ENCODE assay signal across 8 mouse cellular contexts in genomic region chr11:78159096-78159495, GRCm38 (mm10). TPM values are rescaled to one million over a fixed set of nuclear protein-coding genes. Genes with fewer than 3 reads are reported as not detected.
DNase-seq lines count a peak whose midpoint lies in the region; TF ChIP-seq lines count a peak whose summit lies in the region.

No protein-coding gene starts in this region.

- WGBS in embryonic facial prominence, embryonic 10.5 days: 33% methylated on average over 2 of the region's 2 CpGs
- 20% methylated on average over 2 of the region's 2 CpGs for WGBS in liver, adult 2 months

- DNase-seq in 416B (ENCODE audit: low read depth) (peak; percentile 92), adipocyte (ENCODE audit: low spot score) (peak; percentile 91)
- peak; percentile 79 for DNase-seq in embryonic facial prominence, embryonic 10.5 days (ENCODE audit: low spot score)
- peak; percentile 70 to 81 for DNase-seq in heart, adult 9 months (ENCODE audit: low spot score in 2 of 2)
- DNase-seq in kidney, adult 8-10 months: peak; percentile 88 to 90
- peak; percentile 87 for DNase-seq in liver, adult 2 months (ENCODE audit: extremely low read depth, low read depth, low spot score)
- peak; percentile 59 to 64 for DNase-seq in monocyte, adult 2 months (ENCODE audit: low read depth in 1 of 2, low spot score in 2 of 2)
- peak; percentile 79 to 84 for DNase-seq in spleen, postnatal 36 days (ENCODE audit: low spot score in 2 of 2)

- H3K79me2 ChIP-seq in liver, adult 2 months (ENCODE audit: control insufficient read depth, insufficient read depth, low read length): peaks cover 30% of the 10 kb centered on the region; the same call in 1 of the 2 replicates

- H3K27me3 ChIP-seq in embryonic facial prominence, embryonic 10.5 days (replicated peaks; ENCODE audit: low read depth, poor library complexity, severe bottlenecking): no peaks in the 10 kb centered on the region
- no peaks in the 10 kb centered on the region for H3K27me3 ChIP-seq in liver, adult 2 months (ENCODE audit: control insufficient read depth, insufficient read depth, low read length)

- H3K4me1 ChIP-seq in embryonic facial prominence, embryonic 10.5 days: peaks cover 49% of the 10 kb centered on the region
- peaks cover 18% of the 10 kb centered on the region for H3K4me1 ChIP-seq in liver, adult 2 months (ENCODE audit: control insufficient read depth, insufficient read depth, low read length)

- H3K36me3 ChIP-seq in embryonic facial prominence, embryonic 10.5 days (replicated peaks): peaks cover 98% of the 10 kb centered on the region
- H3K36me3 ChIP-seq in liver, adult 2 months (ENCODE audit: control insufficient read depth, insufficient read depth, low read length): peaks cover 8% of the 10 kb centered on the region

- no peak overlapping the region for H3K27ac ChIP-seq in embryonic facial prominence, embryonic 10.5 days (replicated peaks)
- no peak overlapping the region for H3K27ac ChIP-seq in liver, adult 2 months (replicated peaks; ENCODE audit: insufficient read depth, low read depth, low read length)

- peak; percentile 98 for TF ChIP-seq CTCF in liver, adult 2 months (IDR thresholded peaks at IDR 0.05; ENCODE audit: low read depth, low read length)

- H3K4me3 ChIP-seq in embryonic facial prominence, embryonic 10.5 days: peak overlapping the region; percentile 23; the same call in 1 of the 2 replicates
- no peak overlapping the region for H3K4me3 ChIP-seq in liver, adult 2 months (ENCODE audit: insufficient read depth, low read depth, low read length)

- TF ChIP-seq POLR2A in liver, adult 2 months (IDR thresholded peaks at IDR 0.05; ENCODE audit: extremely low read depth, insufficient read depth, low read length): no peak

- H3K9me3 ChIP-seq in embryonic facial prominence, embryonic 10.5 days: no peaks in the 10 kb centered on the region

- H3K9ac ChIP-seq in liver, adult 2 months (ENCODE audit: low read depth, low read length): no peak overlapping the region

RNA-seq across cellular contexts. Expression of gene Traf4, which starts 6.3 kb away (rescaled TPM):
- 151 and 157 TPM in 2 replicates for polyA plus RNA-seq in embryonic facial prominence, embryonic 10.5 days (2016; fragmentation: Nextera tagmentation; extraction: Ambion mirVana)
- total RNA-seq in liver, adult 2 months (2014; rRNA removed): 8.8 and 11.1 TPM in 2 replicates
- 69.0 and 73.5 TPM in 2 replicates for polyA plus RNA-seq in liver, adult 2 months (2012; rRNA removed)

RNA-seq across cellular contexts. Expression of gene Nek8, which starts 17.4 kb away (rescaled TPM):
- polyA plus RNA-seq in embryonic facial prominence, embryonic 10.5 days (2016; fragmentation: Nextera tagmentation; extraction: Ambion mirVana): 13.5 and 15.3 TPM in 2 replicates
- 4.1 and 5.2 TPM in 2 replicates for total RNA-seq in liver, adult 2 months (2014; rRNA removed)
- polyA plus RNA-seq in liver, adult 2 months (2012; rRNA removed): 5.2 and 7.2 TPM in 2 replicates

RNA-seq across cellular contexts. Expression of gene Tlcd1, which starts 17.4 kb away (rescaled TPM):
- polyA plus RNA-seq in embryonic facial prominence, embryonic 10.5 days (2016; fragmentation: Nextera tagmentation; extraction: Ambion mirVana): 8.8 and 9.2 TPM in 2 replicates
- total RNA-seq in liver, adult 2 months (2014; rRNA removed): 44.8 and 50.7 TPM in 2 replicates
- polyA plus RNA-seq in liver, adult 2 months (2012; rRNA removed): 46.6 and 61.5 TPM in 2 replicates

RNA-seq across cellular contexts. Expression of gene Rpl23a, which starts 24.3 kb away (rescaled TPM):
- 1,123 and 1,138 TPM in 2 replicates for polyA plus RNA-seq in embryonic facial prominence, embryonic 10.5 days (2016; fragmentation: Nextera tagmentation; extraction: Ambion mirVana)
- total RNA-seq in liver, adult 2 months (2014; rRNA removed): 318 and 352 TPM in 2 replicates
- 88.5 and 110 TPM in 2 replicates for polyA plus RNA-seq in liver, adult 2 months (2012; rRNA removed)

RNA-seq across cellular contexts. Expression of gene Rab34, which starts 29.1 kb away (rescaled TPM):
- polyA plus RNA-seq in embryonic facial prominence, embryonic 10.5 days (2016; fragmentation: Nextera tagmentation; extraction: Ambion mirVana): 107 and 123 TPM in 2 replicates
- 2.6 and 2.8 TPM in 2 replicates for total RNA-seq in liver, adult 2 months (2014; rRNA removed)
- polyA plus RNA-seq in liver, adult 2 months (2012; rRNA removed): 5.2 and 5.3 TPM in 2 replicates
